Mouse (Mus musculus) forebrain, embryonic 14.5 days (tissue): ENCODE measurements around the gene Nabp1. TPM values are rescaled to one million over a fixed set of nuclear protein-coding genes. Genes with fewer than 3 reads are reported as not detected.
"Not testable (repeated sequence)": the region's sequence is repeated elsewhere in the genome, so short reads cannot be mapped to it uniquely, and the experiment has no call there.

Source experiments
- ATAC-seq: fragments of 200-750 bp; cut with Nextera tagmentation; 2 replicates; pipeline ENCODE4 v1.8.0; 2017; ENCODE audit warnings: mild to moderate bottlenecking, moderate library complexity
- DNase-seq: peaks from one replicate; pipeline ENCODE4 v3.0.0-alpha.2; 2015; ENCODE audit warnings: low spot score
- H3K27ac ChIP-seq: fragments of 300-500 bp; sonication (generic); 2 replicates; pipeline ENCODE4 v1.5.1; 2014; ENCODE audit warnings: low read depth, mild to moderate bottlenecking, control low read depth, low read length, moderate library complexity
- H3K27me3 ChIP-seq: fragments of 300-500 bp; sonication (generic); replicated peaks from 2 replicates; pipeline ENCODE4 v1.6.1; 2014; ENCODE audit warnings: low read length, control low read depth, mixed read lengths; ENCODE audit not compliant: control insufficient read depth, insufficient read depth
- H3K36me3 ChIP-seq: fragments of 300-500 bp; sonication (generic); 2 replicates; pipeline ENCODE4 v1.6.1; 2014; ENCODE audit warnings: low read length, control low read depth; ENCODE audit not compliant: control insufficient read depth, insufficient read depth
- H3K4me1 ChIP-seq: fragments of 300-500 bp; sonication (generic); 2 replicates; pipeline ENCODE4 v1.6.1; 2014; ENCODE audit warnings: antibody characterized with exemption, low read length, control low read depth; ENCODE audit not compliant: control insufficient read depth, insufficient read depth
- H3K4me2 ChIP-seq: fragments of 300-500 bp; sonication (generic); 2 replicates; pipeline ENCODE4 v1.6.1; 2014; ENCODE audit warnings: mild to moderate bottlenecking, control low read depth, low read length
- H3K4me3 ChIP-seq: fragments of 300-500 bp; sonication (generic); 2 replicates; pipeline ENCODE4 v1.5.1; 2014; ENCODE audit warnings: low read depth, low read length, control low read depth
- H3K9ac ChIP-seq: fragments of 300-500 bp; sonication (generic); 2 replicates; pipeline ENCODE4 v1.6.1; 2014; ENCODE audit warnings: mild to moderate bottlenecking, low read length, control low read depth, moderate library complexity
- H3K9me3 ChIP-seq: fragments of 300-500 bp; sonication (generic); replicated peaks from 2 replicates; pipeline ENCODE4 v1.6.1; 2016; ENCODE audit warnings: low read length, control low read depth, mixed read lengths; ENCODE audit not compliant: control insufficient read depth
- WGBS: fragments of 180-500 bp; shearing (Covaris S2); extraction: QIAGEN DNeasy Blood & Tissue Kit; methylation state at CpG from one replicate; pipeline ENCODE4 v1.1.7; 2014; 5-methylcytosine and 5-hydroxymethylcytosine counted together
- polyA plus RNA-seq: library from polyadenylated mRNA; unstranded; fragments of >200 nt; fragmentation: Nextera tagmentation; extraction: Ambion mirVana; gene quantifications from 2 replicates; pipeline ENCODE4 v1.2.1, GENCODE M21; 2014

Gene Nabp1
- polyA plus RNA-seq, 1 experiment from 2014 or later = 7.9 TPM

GRCm38 (mm10) chr1:51457249-51457648 is 21.0 kb downstream of the Nabp1 start:
- 76% methylated on average over 3 of the region's 3 CpGs for WGBS
- Histone ChIP-seq H3K27ac (no peak overlapping the region), H3K4me3 (no peak overlapping the region), H3K9ac (no peak overlapping the region), H3K27me3 (no peaks in the 10 kb centered on the region), H3K4me2 (no peak overlapping the region), H3K36me3 (no peaks in the 10 kb centered on the region), H3K9me3 (no peaks in the 10 kb centered on the region), H3K4me1 (no peaks in the 10 kb centered on the region)
- DNase-seq (no peak), ATAC-seq (no peak)

- H3K4me2 ChIP-seq = no peak overlapping the region
Measured at GRCm38 (mm10) chr1:51448789-51449188, 29.4 kb downstream of the Nabp1 start.

GRCm38 (mm10) chr1:51445854-51446460 is 32.3 kb downstream of the Nabp1 start:
- DNase-seq (peak; percentile 73), ATAC-seq (no peak)
- H3K27ac ChIP-seq = no peak overlapping the region
- H3K4me1 ChIP-seq = no peaks in the 10 kb centered on the region
- H3K9ac ChIP-seq = no peak overlapping the region
- H3K4me2 ChIP-seq = no peak overlapping the region
- no peaks in the 10 kb centered on the region for H3K9me3 ChIP-seq
- no peak overlapping the region for H3K4me3 ChIP-seq
- WGBS = 22% methylated on average over 9 of the region's 9 CpGs
- no peaks in the 10 kb centered on the region for H3K27me3 ChIP-seq
- H3K36me3 ChIP-seq = no peaks in the 10 kb centered on the region

More at GRCm38 (mm10) chr1:51448789-51449188, 29.4 kb downstream of the Nabp1 start:
- no peaks in the 10 kb centered on the region for H3K4me1 ChIP-seq
- 64% methylated on average over 2 of the region's 2 CpGs for WGBS
- no peak overlapping the region for H3K4me3 ChIP-seq
- ATAC-seq (no peak), DNase-seq (peak; percentile 17)
- no peak overlapping the region for H3K27ac ChIP-seq
- no peaks in the 10 kb centered on the region for H3K27me3 ChIP-seq
- H3K9me3 ChIP-seq = no peaks in the 10 kb centered on the region
- no peak overlapping the region for H3K9ac ChIP-seq
- no peaks in the 10 kb centered on the region for H3K36me3 ChIP-seq

- Histone ChIP-seq H3K9me3 (no peaks in the 10 kb centered on the region), H3K27ac (no peak overlapping the region)
Measured at GRCm38 (mm10) chr1:51445161-51445853, 32.9 kb downstream of the Nabp1 start.

GRCm38 (mm10) chr1:51429775-51430174 is 48.5 kb downstream of the Nabp1 start:
- WGBS = 8% methylated on average over 1 of the region's 1 CpGs

More at GRCm38 (mm10) chr1:51445161-51445853, 32.9 kb downstream of the Nabp1 start:
- H3K4me3 ChIP-seq = no peak overlapping the region
- no peak overlapping the region for H3K9ac ChIP-seq
- DNase-seq (no peak), ATAC-seq (no peak)
- H3K27me3 ChIP-seq = no peaks in the 10 kb centered on the region
- no peaks in the 10 kb centered on the region for H3K4me1 ChIP-seq
- 48% methylated on average over 5 of the region's 5 CpGs for WGBS
- H3K36me3 ChIP-seq = no peaks in the 10 kb centered on the region
- no peak overlapping the region for H3K4me2 ChIP-seq

GRCm38 (mm10) chr1:51426298-51426697 is 51.9 kb downstream of the Nabp1 start:
- Histone ChIP-seq H3K27me3 (no peaks in the 10 kb centered on the region), H3K27ac (no peak overlapping the region), H3K4me1 (no peaks in the 10 kb centered on the region), H3K9me3 (no peaks in the 10 kb centered on the region), H3K9ac (no peak overlapping the region), H3K36me3 (no peaks in the 10 kb centered on the region), H3K4me3 (no peak overlapping the region), H3K4me2 (no peak overlapping the region)
- WGBS = 98% methylated on average over 9 of the region's 9 CpGs
- no peak for ATAC-seq
- DNase-seq = no peak

More at GRCm38 (mm10) chr1:51429775-51430174, 48.5 kb downstream of the Nabp1 start:
- no peak overlapping the region for H3K4me2 ChIP-seq
- H3K36me3 ChIP-seq = no peaks in the 10 kb centered on the region
- no peak overlapping the region for H3K27ac ChIP-seq
- H3K4me1 ChIP-seq = no peaks in the 10 kb centered on the region
- no peaks in the 10 kb centered on the region for H3K9me3 ChIP-seq
- ATAC-seq (no peak), DNase-seq (no peak)
- no peak overlapping the region for H3K4me3 ChIP-seq
- H3K27me3 ChIP-seq = no peaks in the 10 kb centered on the region
- no peak overlapping the region for H3K9ac ChIP-seq

- DNase-seq, H3K27me3 ChIP-seq, H3K4me3 ChIP-seq, H3K4me2 ChIP-seq, H3K4me1 ChIP-seq, H3K27ac ChIP-seq, H3K36me3 ChIP-seq, H3K9me3 ChIP-seq, ATAC-seq, H3K9ac ChIP-seq: not testable (repeated sequence)
- WGBS = 87% methylated on average over 8 of the region's 8 CpGs
Measured at GRCm38 (mm10) chr1:51421029-51421428, 57.2 kb downstream of the Nabp1 start.

- H3K4me1 ChIP-seq = no peaks in the 10 kb centered on the region
- 42% methylated on average over 5 of the region's 5 CpGs for WGBS
- H3K27ac ChIP-seq = no peak overlapping the region
- peak; percentile 69; the same call in 1 of the 2 replicates for ATAC-seq
- H3K27me3 ChIP-seq = no peaks in the 10 kb centered on the region
- no peaks in the 10 kb centered on the region for H3K9me3 ChIP-seq
- H3K36me3 ChIP-seq = no peaks in the 10 kb centered on the region
- no peak overlapping the region for H3K4me2 ChIP-seq
- H3K9ac ChIP-seq = no peak overlapping the region
- DNase-seq = peak; percentile 78
- no peak overlapping the region for H3K4me3 ChIP-seq
Measured at GRCm38 (mm10) chr1:51418753-51419152, 59.5 kb downstream of the Nabp1 start.
